Mouse (Mus musculus) cortical plate, adult 2 months (tissue): ENCODE results near the gene Mrln.

Experiments
- CTCF ChIP-seq: fragments of 200-500 bp; IDR thresholded peaks from 2 replicates; pipeline ENCODE4 v1.5.1; 2011; ENCODE audit warnings: mild to moderate bottlenecking, control low read depth, low read length; ENCODE audit not compliant: insufficient read depth; ENCODE audit errors: extremely low read depth
- POLR2A ChIP-seq: fragments of 200-500 bp; IDR thresholded peaks from 2 replicates; pipeline ENCODE4 v1.6.1; 2011; ENCODE audit warnings: mild to moderate bottlenecking, low read length, control low read depth; ENCODE audit not compliant: insufficient read depth; ENCODE audit errors: extremely low read depth

- TF ChIP-seq CTCF = no peak
- TF ChIP-seq POLR2A = no peak
These were observed 6.5 kb upstream of the Mrln start for GRCm38 (mm10) chr10:70198012-70198411.
